Mouse (Mus musculus): ENCODE measurements around the gene Parvg. TPM values are rescaled to one million over a fixed set of nuclear protein-coding genes. Genes with fewer than 3 reads are reported as not detected.

Gene Parvg
- polyA plus RNA-seq, 1 experiment = 63.0 TPM

GRCm38 (mm10) chr15:84295225-84295624 is 28.6 kb upstream of the Parvg start:
- Histone ChIP-seq H3K4me3 (ENCODE audit: control insufficient read depth, low read depth, low read length) (no peak overlapping the region), H3K4me1 (ENCODE audit: control insufficient read depth, insufficient read depth, low read length) (peaks cover 5% of the 10 kb centered on the region), H3K27ac (ENCODE audit: control insufficient read depth, insufficient read depth, low read depth, low read length) (no peak overlapping the region), H3K36me3 (ENCODE audit: control insufficient read depth, insufficient read depth, low read length) (no peaks in the 10 kb centered on the region), H3K27me3 (ENCODE audit: control insufficient read depth, insufficient read depth, low read length) (no peaks in the 10 kb centered on the region)
- TF ChIP-seq CTCF (IDR thresholded peaks at IDR 0.05; ENCODE audit: control insufficient read depth, insufficient read depth, insufficient replicate concordance, low read depth, low read length) (no peak), POLR2A (IDR thresholded peaks at IDR 0.05; ENCODE audit: control insufficient read depth, low read depth, low read length) (no peak)

GRCm38 (mm10) chr15:84297454-84297853 is 26.4 kb upstream of the Parvg start:
- no peaks in the 10 kb centered on the region for H3K36me3 ChIP-seq (ENCODE audit: control insufficient read depth, insufficient read depth, low read length)
- no peak overlapping the region for H3K27ac ChIP-seq (ENCODE audit: control insufficient read depth, insufficient read depth, low read depth, low read length)
- TF ChIP-seq CTCF (IDR thresholded peaks at IDR 0.05; ENCODE audit: control insufficient read depth, insufficient read depth, insufficient replicate concordance, low read depth, low read length) (no peak), POLR2A (IDR thresholded peaks at IDR 0.05; ENCODE audit: control insufficient read depth, low read depth, low read length) (no peak)
- H3K4me1 ChIP-seq (ENCODE audit: control insufficient read depth, insufficient read depth, low read length) = peaks cover 5% of the 10 kb centered on the region
- H3K4me3 ChIP-seq (ENCODE audit: control insufficient read depth, low read depth, low read length) = no peak overlapping the region
- no peaks in the 10 kb centered on the region for H3K27me3 ChIP-seq (ENCODE audit: control insufficient read depth, insufficient read depth, low read length)

- H3K4me3 ChIP-seq (ENCODE audit: control insufficient read depth, low read depth, low read length) = no peak overlapping the region
- H3K4me1 ChIP-seq (ENCODE audit: control insufficient read depth, insufficient read depth, low read length) = peaks cover 5% of the 10 kb centered on the region
- no peak overlapping the region for H3K27ac ChIP-seq (ENCODE audit: control insufficient read depth, insufficient read depth, low read depth, low read length)
Measured at GRCm38 (mm10) chr15:84298804-84299370, 24.9 kb upstream of the Parvg start.

GRCm38 (mm10) chr15:84299662-84300333 is 24.0 kb upstream of the Parvg start:
- no peaks in the 10 kb centered on the region for H3K27me3 ChIP-seq (ENCODE audit: control insufficient read depth, insufficient read depth, low read length)
- no peak overlapping the region for H3K4me3 ChIP-seq (ENCODE audit: control insufficient read depth, low read depth, low read length)
- no peaks in the 10 kb centered on the region for H3K36me3 ChIP-seq (ENCODE audit: control insufficient read depth, insufficient read depth, low read length)
- H3K27ac ChIP-seq (ENCODE audit: control insufficient read depth, insufficient read depth, low read depth, low read length) = no peak overlapping the region
- TF ChIP-seq POLR2A (IDR thresholded peaks at IDR 0.05; ENCODE audit: control insufficient read depth, low read depth, low read length) (no peak), CTCF (IDR thresholded peaks at IDR 0.05; ENCODE audit: control insufficient read depth, insufficient read depth, insufficient replicate concordance, low read depth, low read length) (no peak)
- H3K4me1 ChIP-seq (ENCODE audit: control insufficient read depth, insufficient read depth, low read length) = peaks cover 5% of the 10 kb centered on the region

More at GRCm38 (mm10) chr15:84298804-84299370, 24.9 kb upstream of the Parvg start:
- Histone ChIP-seq H3K27me3 (ENCODE audit: control insufficient read depth, insufficient read depth, low read length) (no peaks in the 10 kb centered on the region), H3K36me3 (ENCODE audit: control insufficient read depth, insufficient read depth, low read length) (no peaks in the 10 kb centered on the region)
- no peak for TF ChIP-seq CTCF (IDR thresholded peaks at IDR 0.05; ENCODE audit: control insufficient read depth, insufficient read depth, insufficient replicate concordance, low read depth, low read length)
- TF ChIP-seq POLR2A (IDR thresholded peaks at IDR 0.05; ENCODE audit: control insufficient read depth, low read depth, low read length) = no peak

GRCm38 (mm10) chr15:84300591-84300990 is 23.2 kb upstream of the Parvg start:
- Histone ChIP-seq H3K4me3 (ENCODE audit: control insufficient read depth, low read depth, low read length) (no peak overlapping the region), H3K27me3 (ENCODE audit: control insufficient read depth, insufficient read depth, low read length) (no peaks in the 10 kb centered on the region), H3K36me3 (ENCODE audit: control insufficient read depth, insufficient read depth, low read length) (no peaks in the 10 kb centered on the region), H3K27ac (ENCODE audit: control insufficient read depth, insufficient read depth, low read depth, low read length) (no peak overlapping the region), H3K4me1 (ENCODE audit: control insufficient read depth, insufficient read depth, low read length) (peaks cover 5% of the 10 kb centered on the region)
- TF ChIP-seq CTCF (IDR thresholded peaks at IDR 0.05; ENCODE audit: control insufficient read depth, insufficient read depth, insufficient replicate concordance, low read depth, low read length) = no peak
- TF ChIP-seq POLR2A (IDR thresholded peaks at IDR 0.05; ENCODE audit: control insufficient read depth, low read depth, low read length) = no peak

GRCm38 (mm10) chr15:84301026-84301425 is 22.8 kb upstream of the Parvg start:
- TF ChIP-seq CTCF (IDR thresholded peaks at IDR 0.05; ENCODE audit: control insufficient read depth, insufficient read depth, insufficient replicate concordance, low read depth, low read length) = no peak
- no peak for TF ChIP-seq POLR2A (IDR thresholded peaks at IDR 0.05; ENCODE audit: control insufficient read depth, low read depth, low read length)
- no peak overlapping the region for H3K27ac ChIP-seq (ENCODE audit: control insufficient read depth, insufficient read depth, low read depth, low read length)
- no peaks in the 10 kb centered on the region for H3K27me3 ChIP-seq (ENCODE audit: control insufficient read depth, insufficient read depth, low read length)
- peaks cover 5% of the 10 kb centered on the region for H3K4me1 ChIP-seq (ENCODE audit: control insufficient read depth, insufficient read depth, low read length)
- H3K4me3 ChIP-seq (ENCODE audit: control insufficient read depth, low read depth, low read length) = no peak overlapping the region
- H3K36me3 ChIP-seq (ENCODE audit: control insufficient read depth, insufficient read depth, low read length) = no peaks in the 10 kb centered on the region

- Histone ChIP-seq H3K4me1 (ENCODE audit: control insufficient read depth, insufficient read depth, low read length) (peaks cover 5% of the 10 kb centered on the region), H3K27ac (ENCODE audit: control insufficient read depth, insufficient read depth, low read depth, low read length) (no peak overlapping the region), H3K36me3 (ENCODE audit: control insufficient read depth, insufficient read depth, low read length) (no peaks in the 10 kb centered on the region), H3K27me3 (ENCODE audit: control insufficient read depth, insufficient read depth, low read length) (no peaks in the 10 kb centered on the region), H3K4me3 (ENCODE audit: control insufficient read depth, low read depth, low read length) (no peak overlapping the region)
- TF ChIP-seq CTCF (IDR thresholded peaks at IDR 0.05; ENCODE audit: control insufficient read depth, insufficient read depth, insufficient replicate concordance, low read depth, low read length) (no peak), POLR2A (IDR thresholded peaks at IDR 0.05; ENCODE audit: control insufficient read depth, low read depth, low read length) (no peak)
Measured at GRCm38 (mm10) chr15:84301641-84302420, 22.0 kb upstream of the Parvg start.

All from testis, adult 2 months (tissue).